Mouse (Mus musculus): ENCODE results near the gene 1700042G07Rik.

GRCm38 (mm10) chr4:116173752-116174151, 580 bp downstream of the 1700042G07Rik start:
- TF ChIP-seq CTCF (IDR thresholded peaks at IDR 0.05; ENCODE audit: low read depth, low read length) (no peak), POLR2A (IDR thresholded peaks at IDR 0.05; ENCODE audit: borderline replicate concordance, low read depth, low read length) (no peak)

Measured in bone marrow macrophage, adult 2 months (primary cell).